Mouse (Mus musculus) erythroid progenitor cell, adult 5-6 weeks (primary cell): ENCODE results near the gene Steap3. TPM values are rescaled to one million over a fixed set of nuclear protein-coding genes. Genes with fewer than 3 reads are reported as not detected.

Experiments used
- ATAC-seq: replicated peaks from 2 replicates; pipeline ENCODE4 v1.8.0; 2016; ENCODE audit warnings: moderate number of reproducible peaks, mild to moderate bottlenecking, moderate TSS enrichment, inconsistent platforms; ENCODE audit not compliant: poor library complexity, low FRiP score, severe bottlenecking
- total RNA-seq, 2 experiments: library from RNA; stranded (forward) in 1 of 2; stranded (reverse) in 1 of 2; fragments of 150-400 nt in 1 of 2; fragments of 186-747, 209-891 nt in 1 of 2; gene quantifications; 2 replicates each; pipeline versions ENCODE4 v1.2.3 to v1.2.4; 2015 to 2017; ENCODE audit warnings: low replicate concordance in 2 of 2

Gene Steap3
- total RNA-seq, 2 experiments from 2014 or later, result 23.2 to 37.3 TPM

DNA sequence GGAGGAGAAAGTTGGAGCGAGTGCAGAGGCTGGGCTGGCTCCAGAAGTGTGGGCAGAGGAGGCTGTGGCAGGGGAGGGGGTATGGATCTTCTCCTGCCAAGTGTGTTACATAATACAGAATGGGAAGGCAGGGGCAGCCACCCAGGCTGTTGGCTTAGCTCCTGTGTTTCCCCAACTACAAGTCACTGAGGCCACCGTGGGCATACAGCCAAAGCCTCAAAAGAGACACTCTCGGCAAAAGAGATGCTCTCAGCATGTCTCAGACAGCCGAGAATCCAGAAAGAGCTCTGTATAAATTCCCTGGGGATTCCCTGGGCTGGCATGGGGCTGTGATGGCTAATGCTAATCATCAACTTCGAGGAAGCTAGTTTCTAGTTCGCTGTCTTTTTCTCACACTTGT is 64.9 kb downstream of the Steap3 start:
- ATAC-seq, result no peak

DNA sequence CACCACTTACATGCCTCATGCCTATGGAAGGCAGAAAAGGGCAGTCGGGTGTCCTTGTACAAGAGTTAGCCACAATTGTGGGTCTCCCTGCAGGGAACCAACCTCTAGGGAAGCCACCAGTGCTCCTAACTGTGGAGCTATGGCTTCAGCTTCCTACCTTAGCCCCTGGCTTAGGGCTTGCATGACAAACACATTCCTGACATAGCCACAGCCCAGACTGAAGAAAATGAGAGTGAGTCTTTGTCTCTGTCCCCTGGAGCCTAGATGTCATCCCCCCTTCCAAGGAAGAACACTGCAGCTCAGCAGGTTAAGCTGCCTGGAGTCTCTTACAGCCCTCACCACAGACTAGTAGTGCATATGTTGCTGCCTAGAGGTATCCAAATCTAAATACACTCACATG is 67.7 kb downstream of the Steap3 start:
- ATAC-seq, result no peak

DNA sequence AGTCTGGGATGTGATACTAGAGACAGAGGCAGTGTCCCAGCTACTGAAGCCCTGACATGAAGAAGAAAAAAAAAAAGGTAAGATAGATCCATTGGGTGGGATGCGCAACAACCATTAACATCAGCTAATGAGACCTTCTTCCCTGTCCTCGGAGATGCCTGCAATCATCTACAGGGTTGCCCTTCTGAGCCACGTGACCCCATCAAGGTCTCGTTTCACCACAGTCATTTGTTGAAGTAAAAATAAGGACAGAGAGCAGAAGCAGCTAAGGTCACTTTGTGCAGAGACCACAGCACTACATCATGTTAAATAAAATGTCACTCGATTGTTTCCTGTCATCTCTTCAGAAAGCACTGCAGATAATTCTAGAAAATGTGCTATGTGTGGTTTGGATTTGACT is 68.7 kb downstream of the Steap3 start:
- ATAC-seq, result no peak

DNA sequence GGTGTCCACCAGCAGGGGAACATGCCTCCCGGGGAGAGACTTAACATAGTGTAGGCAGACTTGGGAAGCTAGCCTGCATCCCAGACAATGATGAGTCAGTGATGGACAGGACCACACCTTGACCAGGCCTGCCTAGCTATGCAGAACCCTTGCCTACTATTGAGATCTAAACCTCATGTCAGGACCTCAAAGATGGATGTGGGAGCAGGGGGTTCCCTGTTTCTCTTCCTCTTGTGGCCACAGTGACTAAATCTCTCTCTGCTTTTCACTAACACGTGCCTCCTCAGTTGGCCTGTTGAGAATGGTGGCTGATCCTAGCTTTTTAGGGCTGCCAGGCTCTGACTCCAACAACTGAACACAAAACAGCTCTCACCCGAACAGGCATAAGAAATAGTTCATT is 70.0 kb downstream of the Steap3 start:
- no peak for ATAC-seq

DNA sequence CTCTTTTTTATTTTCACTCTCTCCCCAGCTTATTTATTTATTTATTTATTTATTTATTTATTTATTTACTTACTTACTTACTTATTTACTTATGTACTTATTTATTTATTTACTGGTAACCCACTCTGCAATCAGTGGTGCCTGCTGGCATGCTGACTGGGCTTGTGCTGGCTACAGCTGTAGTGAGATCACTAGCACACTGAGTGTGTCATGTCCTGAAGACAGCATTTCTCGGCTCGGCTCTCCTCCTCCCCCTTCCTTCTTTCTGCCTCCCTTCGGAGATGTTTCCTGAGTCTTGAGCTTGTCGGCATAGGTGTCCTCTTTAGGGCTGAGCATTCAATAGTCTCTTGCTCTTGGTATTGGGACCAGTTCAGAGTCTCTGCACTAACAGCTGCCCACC is 73.6 kb downstream of the Steap3 start:
- ATAC-seq, result no peak

DNA sequence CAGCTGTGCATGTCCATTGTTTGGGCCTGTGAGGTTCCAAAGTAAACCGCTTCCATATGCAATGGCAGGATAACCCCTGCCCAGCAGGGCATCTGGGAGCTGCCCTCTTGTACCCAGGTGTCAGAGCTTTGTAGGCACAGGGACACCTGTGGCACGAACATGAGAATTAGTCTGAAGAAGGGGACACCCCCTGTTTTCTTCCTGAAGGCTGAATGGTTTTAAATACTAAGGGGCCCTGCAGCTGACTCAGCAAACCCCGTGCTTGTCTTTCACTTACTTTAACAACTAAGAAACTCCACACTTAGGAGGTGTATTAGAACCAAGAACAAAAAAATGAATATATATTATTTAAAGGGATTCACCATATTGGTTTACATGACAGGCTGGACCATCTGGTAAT is 74.4 kb downstream of the Steap3 start:
- no peak for ATAC-seq

DNA sequence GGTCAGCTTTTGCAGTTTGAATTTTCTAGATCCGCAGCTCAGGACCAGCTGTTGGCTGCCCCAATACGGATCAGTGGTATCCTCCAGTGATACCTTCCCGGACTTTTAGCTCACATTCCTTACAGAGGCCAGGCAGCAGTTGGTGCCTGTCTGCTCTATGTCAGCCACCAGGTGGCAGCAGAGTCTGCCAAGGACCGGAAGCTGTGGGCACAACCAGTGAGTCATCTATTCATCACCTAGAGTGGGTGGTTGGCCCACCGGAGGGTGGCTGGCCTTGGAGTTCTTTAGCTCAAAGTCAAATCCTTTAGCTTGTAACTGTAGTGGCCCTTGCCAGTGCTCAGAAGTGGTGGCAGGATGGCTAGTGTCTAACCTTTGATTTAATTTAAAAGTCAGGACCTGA is 75.3 kb downstream of the Steap3 start:
- ATAC-seq, result peak; percentile 70; the same call in 1 of the 2 replicates

DNA sequence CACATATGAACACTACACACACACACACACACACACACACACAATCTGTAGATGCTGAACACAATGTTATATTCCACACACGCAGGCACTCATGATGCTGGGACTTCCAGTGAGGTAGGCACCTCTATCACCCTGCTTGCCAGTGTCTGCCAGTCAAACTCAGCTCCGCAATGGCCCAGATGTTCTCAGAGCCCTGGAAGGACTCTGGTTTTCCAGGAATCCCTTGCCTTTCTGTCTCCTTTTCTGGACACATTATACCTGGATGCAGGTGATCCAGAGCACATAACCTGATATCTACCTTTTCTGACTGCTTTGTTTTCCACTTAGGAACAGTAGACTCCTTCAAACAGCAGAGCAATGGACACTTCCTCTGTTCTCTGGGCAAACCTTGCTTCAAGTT is 75.8 kb downstream of the Steap3 start:
- ATAC-seq, result no peak

DNA sequence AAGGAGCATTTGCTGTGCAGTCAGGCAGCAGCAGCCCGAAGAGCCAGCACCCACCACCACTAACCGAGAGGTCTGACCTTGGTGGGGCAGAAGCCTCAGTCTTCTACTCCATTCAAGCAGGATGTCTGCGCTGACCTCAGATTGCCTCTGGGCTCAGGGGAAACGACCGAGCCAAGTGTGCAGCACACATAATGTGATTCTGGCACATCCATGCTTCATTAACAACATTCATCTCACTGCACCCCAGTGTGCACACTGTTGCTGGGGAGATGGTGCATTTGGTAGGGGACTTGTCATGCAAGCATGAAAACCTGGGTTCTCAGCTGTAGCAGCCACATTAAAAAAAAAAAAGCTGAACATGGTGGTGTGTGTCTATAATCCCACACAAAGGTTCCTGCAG is 76.6 kb downstream of the Steap3 start:
- no peak for ATAC-seq

DNA sequence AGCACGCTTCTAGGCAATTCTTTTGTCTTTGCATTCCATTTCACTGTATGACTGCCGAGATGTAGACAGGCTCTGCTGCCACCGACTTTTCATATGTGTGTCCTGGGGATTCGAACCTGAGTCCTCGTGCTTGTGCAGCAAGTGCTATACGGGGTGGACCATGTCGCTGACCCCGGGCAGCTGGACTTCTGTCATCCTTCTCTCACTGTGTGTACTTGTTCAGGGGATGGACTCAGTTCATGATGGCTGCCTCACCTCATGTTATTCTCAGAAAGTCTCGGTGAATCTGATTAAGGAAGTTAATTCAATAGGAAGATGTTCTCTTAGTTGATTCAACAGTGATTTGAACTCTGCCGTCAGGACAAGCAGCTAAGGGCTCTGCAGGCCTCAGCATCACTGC is 78.9 kb downstream of the Steap3 start:
- ATAC-seq, result no peak

DNA sequence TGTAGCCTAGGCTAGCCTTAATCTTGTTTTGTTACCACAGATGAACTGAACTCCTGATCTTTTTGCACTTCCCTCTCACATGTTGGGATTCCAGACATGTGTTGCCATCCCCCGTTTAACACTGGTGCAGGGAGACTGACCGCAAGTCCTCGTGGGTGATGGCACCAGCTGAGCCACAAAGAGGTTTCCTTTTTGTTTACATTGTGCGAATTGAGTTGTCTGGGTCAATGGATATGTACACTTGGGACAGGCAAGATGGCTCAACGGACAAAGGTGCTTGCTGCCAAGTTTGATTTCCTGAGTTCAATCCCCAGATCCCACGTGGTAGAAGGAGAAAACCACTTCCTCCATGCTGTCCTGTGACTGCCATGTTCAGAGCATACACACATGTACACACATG is 80.2 kb downstream of the Steap3 start:
- ATAC-seq, result no peak

DNA sequence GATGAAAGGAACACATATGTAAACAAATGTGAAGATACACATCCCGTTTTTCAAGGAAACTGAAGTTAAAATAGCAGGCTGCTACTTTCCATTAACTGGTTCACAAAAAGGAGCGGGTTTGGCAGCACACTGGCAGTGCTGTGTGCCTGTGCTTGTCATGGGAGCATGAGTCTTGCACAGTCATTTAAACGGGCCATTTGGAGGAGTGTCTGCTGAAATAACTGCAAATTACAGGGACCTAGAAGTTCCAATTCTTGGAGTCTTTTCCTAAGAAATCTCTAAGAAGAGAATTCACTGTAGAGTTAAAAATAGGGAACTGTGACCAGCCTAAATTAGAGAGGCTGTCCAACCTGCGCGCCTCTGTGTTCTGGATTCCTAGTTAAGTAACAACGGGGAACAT is 81.6 kb downstream of the Steap3 start:
- ATAC-seq, result no peak

DNA sequence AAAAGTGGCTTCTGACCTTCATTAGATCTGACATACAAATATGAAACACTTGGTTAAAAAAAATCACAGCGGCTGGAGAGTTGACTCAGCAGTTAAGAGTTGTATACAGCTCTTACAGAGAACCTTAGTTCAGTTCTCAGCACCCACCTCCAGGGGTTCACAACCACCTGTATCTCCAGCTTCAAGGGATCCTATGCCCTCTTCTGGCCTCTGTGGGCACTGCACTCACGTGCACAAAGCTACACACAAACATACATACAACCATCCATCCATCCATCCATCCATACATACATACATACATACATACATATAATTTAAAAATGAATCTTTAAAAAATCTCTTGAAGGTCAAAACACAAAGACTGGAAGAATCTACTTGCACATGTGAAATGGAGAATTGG is 82.2 kb downstream of the Steap3 start:
- no peak for ATAC-seq

DNA sequence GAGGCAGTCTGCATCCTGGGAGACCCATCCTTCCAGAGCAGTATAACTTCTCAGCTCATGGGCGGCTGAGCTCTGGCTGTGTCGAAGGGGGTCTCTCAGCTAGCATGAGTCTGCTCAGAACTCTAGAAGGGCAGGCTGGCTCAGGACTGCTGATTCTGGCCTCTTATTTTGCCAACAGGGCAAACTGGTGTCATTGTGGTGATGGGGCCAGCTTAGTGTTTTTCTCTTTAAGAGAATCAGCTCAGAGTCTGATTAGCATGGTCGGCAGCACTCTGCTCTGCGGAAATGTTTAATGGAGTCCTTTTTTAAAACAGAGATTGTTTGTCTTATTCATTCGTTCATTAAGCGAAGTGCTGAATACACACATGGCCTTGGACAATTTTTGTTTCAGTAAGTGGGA is 83.3 kb downstream of the Steap3 start:
- ATAC-seq, result no peak

DNA sequence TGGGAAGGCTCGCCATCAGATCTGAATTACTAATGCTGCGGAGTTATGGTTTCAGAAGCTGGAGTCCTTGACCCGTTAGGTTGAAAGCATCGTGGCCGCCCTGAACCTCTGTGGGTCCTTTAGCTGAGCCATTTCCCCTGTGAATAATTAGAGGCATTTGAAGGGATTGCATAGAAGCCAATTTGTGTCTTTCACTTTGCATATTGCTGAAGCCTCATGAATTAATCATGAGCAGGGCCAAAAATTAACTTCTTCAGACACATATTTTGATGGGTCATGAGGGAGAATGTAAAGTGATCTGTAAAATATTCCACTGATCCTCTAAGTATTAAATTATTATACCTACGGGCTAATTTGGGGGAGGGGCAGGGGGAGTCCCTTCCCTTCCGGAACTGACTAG is 85.4 kb downstream of the Steap3 start:
- ATAC-seq, result no peak

DNA sequence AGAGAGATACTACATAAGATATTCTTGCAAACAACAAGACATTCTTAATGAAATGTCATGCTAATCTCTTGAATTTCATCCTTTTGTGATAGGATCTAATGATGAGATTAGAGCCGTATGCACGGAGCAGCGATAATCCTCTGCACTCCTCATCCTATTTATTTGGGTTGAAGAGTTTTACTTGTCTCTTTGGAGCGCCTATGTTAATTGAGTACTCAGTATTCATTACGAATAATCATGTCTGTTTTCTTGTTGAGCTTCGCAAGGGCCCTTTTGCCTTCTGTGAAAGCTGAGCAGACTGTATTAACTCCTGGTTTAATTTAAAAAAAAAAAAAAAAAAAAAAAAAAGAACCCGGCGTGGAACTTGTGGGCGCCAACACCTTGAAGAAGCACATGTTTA is 85.8 kb downstream of the Steap3 start:
- no peak for ATAC-seq

DNA sequence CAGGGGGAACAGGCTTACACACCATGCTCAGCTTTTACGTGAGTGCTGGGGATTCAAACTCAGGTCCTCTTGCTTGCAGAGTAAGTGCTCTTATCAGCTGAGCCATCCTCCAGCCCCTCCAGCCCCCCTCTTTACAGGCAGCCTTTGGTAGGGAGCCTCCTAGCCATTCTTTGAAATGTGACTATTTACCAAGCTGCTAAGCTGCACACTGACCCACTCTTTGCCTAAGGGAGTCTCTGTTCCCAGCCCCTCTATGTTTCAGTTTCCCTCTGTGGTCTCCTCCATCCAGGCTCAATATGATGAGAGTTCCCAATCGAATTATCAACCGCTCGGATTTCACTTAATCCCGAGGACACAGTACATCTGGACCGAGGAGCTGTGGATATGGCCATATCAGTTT is 86.3 kb downstream of the Steap3 start:
- ATAC-seq, result no peak

DNA sequence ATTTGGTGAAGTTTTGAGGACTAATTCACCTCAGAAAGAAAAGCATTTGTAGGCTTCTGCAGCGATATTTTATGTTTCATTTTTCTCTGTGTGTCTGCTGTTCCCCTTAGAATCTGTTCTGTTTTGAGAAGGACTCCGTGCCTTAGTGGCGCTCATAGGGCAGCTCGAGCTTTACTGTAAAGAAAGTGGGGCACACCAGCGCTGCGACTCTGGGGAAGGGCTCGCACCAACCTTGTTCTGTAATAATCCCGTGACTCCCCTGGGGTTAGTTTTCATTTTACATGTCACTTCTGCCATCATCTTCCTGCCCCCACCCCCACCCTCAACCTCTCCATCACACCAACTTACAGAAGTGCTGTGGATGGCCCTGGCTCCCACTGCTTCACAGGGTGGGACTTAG is 95.4 kb downstream of the Steap3 start:
- ATAC-seq, result no peak

DNA sequence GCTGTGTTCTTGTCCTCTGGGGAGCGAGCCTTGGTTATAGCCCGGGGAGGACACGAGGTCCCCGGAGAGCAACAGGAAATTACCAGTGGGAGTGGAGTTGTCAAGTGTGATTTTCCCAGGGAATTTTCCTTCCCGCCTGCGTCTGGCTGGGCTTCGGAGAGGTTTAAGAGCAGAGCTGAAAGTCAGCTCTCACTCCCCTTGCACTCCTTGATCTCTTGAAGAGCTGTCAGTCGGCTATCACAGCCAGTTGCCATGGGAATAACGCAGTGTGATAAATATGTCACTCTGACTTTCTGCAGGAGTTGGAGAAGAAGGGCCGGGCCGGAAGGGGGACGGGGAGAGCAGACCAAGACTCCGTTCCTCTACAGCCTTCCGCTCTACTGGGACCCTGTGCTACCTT is 96.2 kb downstream of the Steap3 start:
- no peak for ATAC-seq

DNA sequence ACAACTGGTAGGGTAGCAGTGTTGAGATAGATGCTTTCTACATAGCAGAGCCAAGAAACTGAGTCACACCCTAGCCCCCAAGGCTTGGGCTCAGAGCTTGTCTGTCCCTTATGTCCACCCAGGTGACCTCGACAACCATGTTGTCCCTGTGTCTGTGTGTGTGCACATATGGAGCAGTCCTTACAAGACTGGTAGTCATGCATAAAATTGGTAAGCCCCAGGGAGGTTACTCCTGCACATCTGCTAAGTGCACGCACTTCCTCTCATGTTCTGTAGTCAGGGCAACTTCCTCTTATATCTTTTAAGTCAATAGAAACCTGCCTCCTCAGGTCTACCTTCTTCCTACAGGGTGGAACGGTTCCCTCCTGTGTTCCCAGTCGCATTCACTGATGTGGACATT is 97.5 kb downstream of the Steap3 start:
- no peak for ATAC-seq

DNA sequence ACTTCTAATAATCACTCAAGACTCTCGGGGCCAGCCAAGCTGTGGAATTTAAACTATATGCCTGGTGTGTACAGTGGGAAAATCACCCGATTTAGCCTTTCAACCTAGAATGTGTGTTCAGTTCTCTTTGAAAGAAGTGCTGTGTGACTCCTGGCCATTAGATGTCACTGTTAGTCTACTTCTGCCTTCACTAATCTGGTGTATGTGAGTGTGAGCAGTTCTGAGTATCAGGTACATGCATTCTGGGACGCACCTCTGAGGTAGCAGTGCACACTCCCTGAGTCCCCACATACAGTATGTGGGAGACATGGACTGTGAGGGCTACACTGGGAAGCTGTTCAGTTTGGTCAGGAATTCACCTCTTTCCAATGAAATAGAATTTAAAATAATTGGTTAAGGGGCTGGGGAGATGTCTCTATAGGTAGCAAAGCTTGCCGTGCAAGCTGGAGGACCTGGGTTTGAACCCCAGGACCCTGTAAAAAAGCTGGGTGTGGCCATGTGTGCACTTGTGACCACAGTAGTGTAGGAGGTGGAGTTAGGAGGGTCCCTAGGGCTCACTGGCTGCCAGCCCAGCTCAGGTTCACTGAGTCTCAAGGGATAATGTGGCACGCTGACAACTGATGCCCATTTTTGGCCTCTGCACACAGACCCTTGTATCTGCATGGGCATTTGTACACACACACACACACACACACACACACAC is 100.5 kb downstream of the Steap3 start:
- no peak for ATAC-seq

DNA sequence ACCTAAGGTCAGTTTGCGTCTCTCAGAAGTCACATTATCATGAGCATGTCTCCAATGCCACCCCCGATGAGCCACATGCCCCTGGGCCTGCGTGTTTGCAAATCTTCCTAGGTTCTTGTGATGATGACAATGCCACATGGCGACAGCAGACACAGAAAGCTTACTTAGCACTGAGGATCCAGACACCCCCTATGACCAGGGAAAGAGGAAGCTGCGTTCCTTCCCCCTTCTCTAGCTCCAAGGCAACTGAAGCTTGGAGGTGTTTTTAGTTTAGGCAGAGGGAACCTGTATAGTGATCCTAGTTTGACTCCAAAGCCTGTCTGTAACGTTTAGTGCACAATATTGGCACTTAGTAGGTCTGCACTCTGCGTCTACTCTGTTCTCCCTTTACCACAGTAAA is 102.2 kb downstream of the Steap3 start:
- no peak for ATAC-seq
